Mouse (Mus musculus) spleen, adult 12 weeks (tissue): Measurements from ENCODE around the gene Angptl2.

Source experiments
- DNase-seq: peaks from one replicate; pipeline ENCODE4 v3.0.0; 2022; ENCODE audit warnings: low spot score

Angptl2 gene

GRCm38 (mm10) chr2:33270569-33270968, 54.7 kb downstream of the Angptl2 start:
- no peak for DNase-seq

- no peak for DNase-seq
These were observed 55.6 kb downstream of the Angptl2 start for GRCm38 (mm10) chr2:33271511-33271910.

- DNase-seq: no peak
These were observed 57.0 kb downstream of the Angptl2 start for GRCm38 (mm10) chr2:33272665-33273439.

GRCm38 (mm10) chr2:33274719-33275490, 59.0 kb downstream of the Angptl2 start:
- no peak for DNase-seq

- DNase-seq: no peak
These were observed 63.9 kb downstream of the Angptl2 start for GRCm38 (mm10) chr2:33279758-33280157.

- no peak for DNase-seq
These were observed 64.7 kb downstream of the Angptl2 start for GRCm38 (mm10) chr2:33280525-33280924.

- DNase-seq: no peak
These were observed 65.9 kb downstream of the Angptl2 start for GRCm38 (mm10) chr2:33281807-33282206.

GRCm38 (mm10) chr2:33282877-33283276, 67.0 kb downstream of the Angptl2 start:
- DNase-seq: no peak

- DNase-seq: no peak
These were observed 67.8 kb downstream of the Angptl2 start for GRCm38 (mm10) chr2:33283674-33284073.

- no peak for DNase-seq
These were observed 73.0 kb downstream of the Angptl2 start for GRCm38 (mm10) chr2:33288837-33289236.

- no peak for DNase-seq
These were observed 74.6 kb downstream of the Angptl2 start for GRCm38 (mm10) chr2:33290491-33290890.

GRCm38 (mm10) chr2:33292057-33292456, 76.2 kb downstream of the Angptl2 start:
- DNase-seq: no peak

GRCm38 (mm10) chr2:33295115-33295514, 79.2 kb downstream of the Angptl2 start:
- DNase-seq: no peak
